ENCODE assay signal across 7 mouse cellular contexts in genomic region chr10:80826151-80827062, GRCm38 (mm10). TPM values are rescaled to one million over a fixed set of nuclear protein-coding genes. Genes with fewer than 3 reads are reported as not detected.
DNase-seq lines count a peak whose midpoint lies in the region; ATAC-seq lines count a peak whose summit lies in the region.

Gene Oaz1, plus strand, starts transcription at chr10:80826656.

- WGBS in intestine, embryonic 16.5 days, result under 1% methylated on average over 78 of the region's 82 CpGs
- under 1% methylated on average over 78 of the region's 82 CpGs for WGBS in midbrain, embryonic 11.5 days

- no peaks in the 10 kb centered on the region for H3K27me3 ChIP-seq in intestine, embryonic 16.5 days (replicated peaks; ENCODE audit: control insufficient read depth, insufficient read depth, low read length)
- H3K27me3 ChIP-seq in midbrain, embryonic 11.5 days (ENCODE audit: control insufficient read depth, insufficient read depth, low read length), result no peaks in the 10 kb centered on the region

- H3K9ac ChIP-seq in intestine, embryonic 16.5 days (ENCODE audit: low read depth, low read length), result peak within 1 kb of the TSS; percentile 94
- H3K9ac ChIP-seq in midbrain, embryonic 11.5 days (ENCODE audit: low read length), result peak within 1 kb of the TSS; percentile 91

- peak within 1 kb of the TSS; percentile 93 for H3K4me2 ChIP-seq in intestine, embryonic 16.5 days (ENCODE audit: low read depth, low read length)
- H3K4me2 ChIP-seq in midbrain, embryonic 11.5 days, result peak within 1 kb of the TSS; percentile 87

- peak within 1 kb of the TSS; percentile 91 for H3K27ac ChIP-seq in intestine, embryonic 16.5 days (ENCODE audit: low read length)
- H3K27ac ChIP-seq in midbrain, embryonic 11.5 days (ENCODE audit: low read depth, low read length), result peak within 1 kb of the TSS; percentile 73

- H3K4me3 ChIP-seq in intestine, embryonic 16.5 days (ENCODE audit: low read length), result peak within 1 kb of the TSS; percentile 73
- peak within 1 kb of the TSS; percentile 78 for H3K4me3 ChIP-seq in midbrain, embryonic 11.5 days (ENCODE audit: low read depth, low read length)

- H3K4me1 ChIP-seq in intestine, embryonic 16.5 days (ENCODE audit: control insufficient read depth, insufficient read depth, low read length), result peaks cover 26% of the 10 kb centered on the region
- peaks cover 19% of the 10 kb centered on the region for H3K4me1 ChIP-seq in midbrain, embryonic 11.5 days (ENCODE audit: control insufficient read depth, insufficient read depth, low read length)

- intact Hi-C loops in left cerebral cortex, postnatal 36 days (cut with DNase I), result loop anchor here (10.0 kb wide), 1 partner anchor 168 kb away; no protein-coding TSS in a partner anchor

- peak; percentile 98 for ATAC-seq in intestine, embryonic 16.5 days
- ATAC-seq in midbrain, embryonic 11.5 days (ENCODE audit: low FRiP score), result peak; percentile 96

- H3K9me3 ChIP-seq in intestine, embryonic 16.5 days (ENCODE audit: control insufficient read depth, low read length), result no peaks in the 10 kb centered on the region
- no peaks in the 10 kb centered on the region for H3K9me3 ChIP-seq in midbrain, embryonic 11.5 days (ENCODE audit: control insufficient read depth, low read length)

- H3K36me3 ChIP-seq in intestine, embryonic 16.5 days (ENCODE audit: control insufficient read depth, insufficient read depth, low read length), result peaks cover 4% of the 10 kb centered on the region; the same call in 1 of the 2 replicates
- H3K36me3 ChIP-seq in midbrain, embryonic 11.5 days (ENCODE audit: control insufficient read depth, insufficient read depth, low read length), result peaks cover 8% of the 10 kb centered on the region; the same call in 1 of the 2 replicates

- peak; percentile 100 for DNase-seq in adrenal gland, adult 8-10 months
- DNase-seq in embryo, embryonic 9.5 days (ENCODE audit: extremely low spot score), result peak; percentile 97
- peak; percentile 95 to 97 for DNase-seq in gastrocnemius, postnatal 4 days (ENCODE audit: low spot score in 2 of 2)
- DNase-seq in left cerebral cortex, postnatal 36 days (ENCODE audit: low spot score in 2 of 2), result peak; percentile 99
- peak; percentile 99 for DNase-seq in midbrain, embryonic 11.5 days (ENCODE audit: low spot score, missing footprints)
- peak; percentile 100 for DNase-seq in skeletal muscle tissue, adult 2 months (ENCODE audit: low read depth, low spot score)

RNA-seq across cellular contexts. Expression of gene Oaz1, which starts in this region (rescaled TPM):
- total RNA-seq in adrenal gland, adult 8-10 months (2022), result 1,000 to 10,000 TPM in 1 of 4 experiments, 100 to 1,000 TPM in 3; 825 to 1,012 (median 923) TPM
- 100 to 1,000 TPM; 785 to 853 TPM for total RNA-seq in gastrocnemius, postnatal 4 days (2021)
- polyA plus RNA-seq in intestine, embryonic 16.5 days (2015; fragmentation: Nextera tagmentation; extraction: Ambion mirVana), result 1,610 and 1,714 TPM in 2 replicates
- total RNA-seq in left cerebral cortex, postnatal 36 days (2021), result 100 to 1,000 TPM; 507 to 583 TPM
- polyA plus RNA-seq in midbrain, embryonic 11.5 days (2014; fragmentation: Nextera tagmentation; extraction: Ambion mirVana), result 1,723 and 1,824 TPM in 2 replicates

Comparison
In these comparisons a context has a peak if more than half of its experiments do, and no peak if none do; other contexts are left out.
1. Peak in every context shown above with its lines: DNase-seq, ATAC-seq, H3K4me3 ChIP-seq and H3K27ac ChIP-seq.